Mouse (Mus musculus): ENCODE data around the gene Bsnd. TPM values are rescaled to one million over a fixed set of nuclear protein-coding genes. Genes with fewer than 3 reads are reported as not detected.

Gene Bsnd
- polyA plus RNA-seq, 1 experiment from 2014 or later: not detected

GRCm38 (mm10) chr4:106454541-106454940 is 37.5 kb downstream of the Bsnd start:
- no peak for ATAC-seq

GRCm38 (mm10) chr4:106453516-106453915 is 38.6 kb downstream of the Bsnd start:
- H3K27me3 ChIP-seq (replicated peaks; ENCODE audit: insufficient read depth, low read length): no peaks in the 10 kb centered on the region
- 74% methylated on average over 4 of the region's 4 CpGs for WGBS
- no peak overlapping the region for H3K27ac ChIP-seq (ENCODE audit: low read length)
- no peak overlapping the region for H3K4me2 ChIP-seq (replicated peaks; ENCODE audit: low read depth, low read length)
- H3K4me1 ChIP-seq (ENCODE audit: insufficient read depth, low read depth, low read length): no peaks in the 10 kb centered on the region
- no peaks in the 10 kb centered on the region for H3K36me3 ChIP-seq (ENCODE audit: insufficient read depth, low read length)
- DNase-seq (ENCODE audit: low spot score): no peak
- no peak overlapping the region for H3K9ac ChIP-seq (replicated peaks; ENCODE audit: low read depth)
- no peak for ATAC-seq
- TF ChIP-seq EP300 (IDR thresholded peaks at IDR 0.05) (no peak), CTCF (IDR thresholded peaks at IDR 0.05) (no peak)
- no peak overlapping the region for H3K4me3 ChIP-seq (ENCODE audit: low read depth, low read length)
- H3K9me3 ChIP-seq (ENCODE audit: low read length): no peaks in the 10 kb centered on the region

More at GRCm38 (mm10) chr4:106454541-106454940, 37.5 kb downstream of the Bsnd start:
- DNase-seq (ENCODE audit: low spot score): no peak
- Histone ChIP-seq H3K4me1 (ENCODE audit: insufficient read depth, low read depth, low read length) (no peaks in the 10 kb centered on the region), H3K9me3 (ENCODE audit: low read length) (no peaks in the 10 kb centered on the region), H3K27ac (ENCODE audit: low read length) (no peak overlapping the region), H3K9ac (replicated peaks; ENCODE audit: low read depth) (no peak overlapping the region), H3K4me3 (ENCODE audit: low read depth, low read length) (no peak overlapping the region), H3K27me3 (replicated peaks; ENCODE audit: insufficient read depth, low read length) (no peaks in the 10 kb centered on the region), H3K4me2 (replicated peaks; ENCODE audit: low read depth, low read length) (no peak overlapping the region), H3K36me3 (ENCODE audit: insufficient read depth, low read length) (no peaks in the 10 kb centered on the region)
- WGBS: 89% methylated on average over 7 of the region's 7 CpGs
- TF ChIP-seq CTCF (IDR thresholded peaks at IDR 0.05): no peak
- no peak for TF ChIP-seq EP300 (IDR thresholded peaks at IDR 0.05)

GRCm38 (mm10) chr4:106453108-106453507 is 39.0 kb downstream of the Bsnd start:
- no peak overlapping the region for H3K9ac ChIP-seq (replicated peaks; ENCODE audit: low read depth)
- no peaks in the 10 kb centered on the region for H3K4me1 ChIP-seq (ENCODE audit: insufficient read depth, low read depth, low read length)
- no peak overlapping the region for H3K4me3 ChIP-seq (ENCODE audit: low read depth, low read length)
- H3K36me3 ChIP-seq (ENCODE audit: insufficient read depth, low read length): no peaks in the 10 kb centered on the region
- DNase-seq (ENCODE audit: low spot score): no peak
- 82% methylated on average over 5 of the region's 5 CpGs for WGBS
- H3K27me3 ChIP-seq (replicated peaks; ENCODE audit: insufficient read depth, low read length): no peaks in the 10 kb centered on the region
- no peak for TF ChIP-seq CTCF (IDR thresholded peaks at IDR 0.05)
- TF ChIP-seq EP300 (IDR thresholded peaks at IDR 0.05): no peak
- no peak overlapping the region for H3K27ac ChIP-seq (ENCODE audit: low read length)
- ATAC-seq: no peak
- H3K4me2 ChIP-seq (replicated peaks; ENCODE audit: low read depth, low read length): no peak overlapping the region
- no peaks in the 10 kb centered on the region for H3K9me3 ChIP-seq (ENCODE audit: low read length)

GRCm38 (mm10) chr4:106452401-106452800 is 39.7 kb downstream of the Bsnd start:
- Histone ChIP-seq H3K9ac (replicated peaks; ENCODE audit: low read depth) (no peak overlapping the region), H3K4me2 (replicated peaks; ENCODE audit: low read depth, low read length) (no peak overlapping the region), H3K9me3 (ENCODE audit: low read length) (no peaks in the 10 kb centered on the region), H3K27me3 (replicated peaks; ENCODE audit: insufficient read depth, low read length) (no peaks in the 10 kb centered on the region), H3K4me1 (ENCODE audit: insufficient read depth, low read depth, low read length) (no peaks in the 10 kb centered on the region), H3K27ac (ENCODE audit: low read length) (no peak overlapping the region), H3K36me3 (ENCODE audit: insufficient read depth, low read length) (no peaks in the 10 kb centered on the region), H3K4me3 (ENCODE audit: low read depth, low read length) (no peak overlapping the region)
- WGBS: 51% methylated on average over 7 of the region's 7 CpGs
- TF ChIP-seq CTCF (IDR thresholded peaks at IDR 0.05) (no peak), EP300 (IDR thresholded peaks at IDR 0.05) (no peak)
- no peak for DNase-seq (ENCODE audit: low spot score)
- no peak for ATAC-seq

GRCm38 (mm10) chr4:106449306-106449705 is 42.8 kb downstream of the Bsnd start:
- DNase-seq (ENCODE audit: low spot score): no peak
- H3K36me3 ChIP-seq (ENCODE audit: insufficient read depth, low read length): no peaks in the 10 kb centered on the region
- ATAC-seq: no peak
- H3K27me3 ChIP-seq (replicated peaks; ENCODE audit: insufficient read depth, low read length): no peaks in the 10 kb centered on the region
- WGBS: 82% methylated on average over 8 of the region's 8 CpGs
- TF ChIP-seq EP300 (IDR thresholded peaks at IDR 0.05): no peak
- no peak for TF ChIP-seq CTCF (IDR thresholded peaks at IDR 0.05)
- H3K4me3 ChIP-seq (ENCODE audit: low read depth, low read length): no peak overlapping the region
- H3K4me2 ChIP-seq (replicated peaks; ENCODE audit: low read depth, low read length): no peak overlapping the region
- H3K9ac ChIP-seq (replicated peaks; ENCODE audit: low read depth): no peak overlapping the region
- H3K4me1 ChIP-seq (ENCODE audit: insufficient read depth, low read depth, low read length): no peaks in the 10 kb centered on the region
- H3K27ac ChIP-seq (ENCODE audit: low read length): no peak overlapping the region
- H3K9me3 ChIP-seq (ENCODE audit: low read length): no peaks in the 10 kb centered on the region

- 75% methylated on average over 6 of the region's 6 CpGs for WGBS
- ATAC-seq: no peak
- TF ChIP-seq CTCF (IDR thresholded peaks at IDR 0.05) (no peak), EP300 (IDR thresholded peaks at IDR 0.05) (no peak)
Observed at GRCm38 (mm10) chr4:106443182-106443581, 48.9 kb downstream of the Bsnd start.

GRCm38 (mm10) chr4:106438763-106439162 is 53.3 kb downstream of the Bsnd start:
- H3K9ac ChIP-seq (replicated peaks; ENCODE audit: low read depth): no peak overlapping the region

More at GRCm38 (mm10) chr4:106443182-106443581, 48.9 kb downstream of the Bsnd start:
- Histone ChIP-seq H3K36me3 (ENCODE audit: insufficient read depth, low read length) (peaks cover 11% of the 10 kb centered on the region; the same call in 1 of the 2 replicates), H3K9ac (replicated peaks; ENCODE audit: low read depth) (no peak overlapping the region), H3K27ac (ENCODE audit: low read length) (no peak overlapping the region), H3K27me3 (replicated peaks; ENCODE audit: insufficient read depth, low read length) (no peaks in the 10 kb centered on the region), H3K4me1 (ENCODE audit: insufficient read depth, low read depth, low read length) (no peaks in the 10 kb centered on the region), H3K4me3 (ENCODE audit: low read depth, low read length) (no peak overlapping the region), H3K9me3 (ENCODE audit: low read length) (no peaks in the 10 kb centered on the region), H3K4me2 (replicated peaks; ENCODE audit: low read depth, low read length) (no peak overlapping the region)
- no peak for DNase-seq (ENCODE audit: low spot score)

More at GRCm38 (mm10) chr4:106438763-106439162, 53.3 kb downstream of the Bsnd start:
- H3K27me3 ChIP-seq (replicated peaks; ENCODE audit: insufficient read depth, low read length): no peaks in the 10 kb centered on the region
- whole genome bisulfite sequencing: 94% methylated on average over 5 of the region's 5 CpGs
- no peak overlapping the region for H3K4me3 ChIP-seq (ENCODE audit: low read depth, low read length)
- no peak overlapping the region for H3K4me2 ChIP-seq (replicated peaks; ENCODE audit: low read depth, low read length)
- ATAC-seq (no peak), DNase-seq (ENCODE audit: low spot score) (no peak)
- H3K4me1 ChIP-seq (ENCODE audit: insufficient read depth, low read depth, low read length): no peaks in the 10 kb centered on the region
- H3K9me3 ChIP-seq (ENCODE audit: low read length): no peaks in the 10 kb centered on the region
- peaks cover 31% of the 10 kb centered on the region for H3K36me3 ChIP-seq (ENCODE audit: insufficient read depth, low read length)
- TF ChIP-seq EP300 (IDR thresholded peaks at IDR 0.05) (no peak), CTCF (IDR thresholded peaks at IDR 0.05) (no peak)
- H3K27ac ChIP-seq (ENCODE audit: low read length): no peak overlapping the region
